Mouse (Mus musculus): ENCODE results near the gene Dusp18. TPM values are rescaled to one million over a fixed set of nuclear protein-coding genes. Genes with fewer than 3 reads are reported as not detected.

The Dusp18 gene
- total RNA-seq, 2 experiments from 2014 or later: 8.8 to 14.7 TPM

- DNase-seq: no peak
- TF ChIP-seq CTCF (IDR thresholded peaks at IDR 0.05): no peak
- intact Hi-C loops (cut with DNase I): no loop called here
- H3K27ac ChIP-seq: no peak overlapping the region
- H3K4me3 ChIP-seq: no peak overlapping the region
Measured at GRCm38 (mm10) chr11:3941371-3941770, 46.3 kb downstream of the Dusp18 start.

- H3K4me3 ChIP-seq: no peak overlapping the region
- intact Hi-C loops (cut with DNase I): no loop called here
- DNase-seq: no peak
- TF ChIP-seq CTCF (IDR thresholded peaks at IDR 0.05): no peak
- no peak overlapping the region for H3K27ac ChIP-seq
Measured at GRCm38 (mm10) chr11:3946386-3946785, 51.3 kb downstream of the Dusp18 start.

Other genes with a start within 250 kb of the Dusp18 start
- gene Morc2a, start 246.0 kb upstream of the Dusp18 start, total RNA-seq (2021): 10 to 100 TPM; 18.4 to 20.3 TPM
- 1 to 10 TPM in 1 of 2 experiments, under 1 TPM in 1; 0.71 to 1.3 TPM for gene Osbp2, start 31.3 kb upstream of the Dusp18 start, total RNA-seq (2021)
- gene 4921536K21Rik, start 142 bp upstream of the Dusp18 start, total RNA-seq (2021): under 1 TPM; 0.10 to 0.31 TPM
- gene Slc35e4, start 19.4 kb downstream of the Dusp18 start, total RNA-seq (2021): 10 to 100 TPM; 18.4 to 19.6 TPM
- 10 to 100 TPM; 11.9 to 18.2 TPM for gene Tcn2, start 36.9 kb downstream of the Dusp18 start, total RNA-seq (2021)
- gene Pes1, start 68.7 kb downstream of the Dusp18 start, total RNA-seq (2021): 10 to 100 TPM; 32.8 to 33.7 TPM
- not detected for gene 4930556J24Rik, start 81.5 kb downstream of the Dusp18 start, total RNA-seq (2021)
- under 1 TPM in 1 of 2 experiments, not detected in 1; 0.20 TPM for gene Gal3st1, start 88.4 kb downstream of the Dusp18 start, total RNA-seq (2021)
- gene Sec14l4, start 136.2 kb downstream of the Dusp18 start, total RNA-seq (2021): not detected
- gene Sec14l3, start 169.6 kb downstream of the Dusp18 start, total RNA-seq (2021): not detected
- gene Mtfp1, start 200.2 kb downstream of the Dusp18 start, total RNA-seq (2021): 10 to 100 TPM; 38.9 to 72.9 TPM
- gene Sec14l2, start 228.2 kb downstream of the Dusp18 start, total RNA-seq (2021): under 1 TPM; 0.22 to 0.36 TPM
- gene Rnf215, start 240.0 kb downstream of the Dusp18 start, total RNA-seq (2021): 1 to 10 TPM; 4.6 to 6.3 TPM